In the genomic region with DNA sequence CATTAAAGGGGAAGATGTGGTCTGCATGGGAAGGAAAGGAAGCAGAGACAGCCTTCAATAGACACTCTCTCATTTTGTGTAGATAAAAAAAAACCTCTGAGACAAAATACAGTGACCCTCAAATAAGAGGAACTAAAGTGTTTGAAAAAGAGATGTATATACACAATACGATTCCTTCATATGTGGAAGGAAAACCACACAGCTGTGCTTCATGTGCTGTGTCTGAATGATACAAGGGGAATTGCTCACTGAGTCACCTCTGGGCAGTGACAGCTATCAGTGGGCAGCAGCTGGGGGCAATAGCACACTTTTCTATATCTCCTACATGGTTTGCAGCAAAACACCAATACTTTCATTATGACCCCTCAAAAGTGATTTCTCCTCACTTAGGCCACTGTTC, we compare ENCODE assay signal across 1 mouse cellular context.
TF ChIP-seq lines count a peak whose summit lies in the region.

No protein-coding gene starts in this region.

TF ChIP-seq in MEL, 35 proteins besides CTCF, POLR2A, EP300 and RAD21 (continued from another document):
- no peak for TF ChIP-seq MEF2A (IDR thresholded peaks at IDR 0.05; ENCODE audit: extremely low read depth, insufficient replicate concordance, low read depth, low read length, poor library complexity, severe bottlenecking)
- TF ChIP-seq CHD2 (IDR thresholded peaks at IDR 0.05; ENCODE audit: low read length), result no peak
- TF ChIP-seq BHLHE40 (IDR thresholded peaks at IDR 0.05; ENCODE audit: borderline replicate concordance, low read depth, low read length), result peak; percentile 58; the same call in 1 of the 2 replicates
- 0 out of 2 replicates have a peak, but pooled peaks have one; percentile 48 for TF ChIP-seq MAX (IDR thresholded peaks at IDR 0.05; ENCODE audit: low read length)
- TF ChIP-seq POLR2AphosphoS2 (IDR thresholded peaks at IDR 0.05; ENCODE audit: low read length), result no peak
- no peak for TF ChIP-seq ZC3H11A (IDR thresholded peaks at IDR 0.05; ENCODE audit: low read depth, low read length)
- TF ChIP-seq RCOR1 (IDR thresholded peaks at IDR 0.05; ENCODE audit: low read depth, low read length), result peak; percentile 67
- TF ChIP-seq USF2 (IDR thresholded peaks at IDR 0.05; ENCODE audit: borderline replicate concordance in 1 of 2, insufficient read depth in 1 of 2, low read depth in 1 of 2, low read length in 2 of 2), result no peak
- peak; percentile 82 for TF ChIP-seq GATA1 (IDR thresholded peaks at IDR 0.05; ENCODE audit: low read depth, low read length)
- TF ChIP-seq TBP (IDR thresholded peaks at IDR 0.05; ENCODE audit: low read depth, low read length), result no peak
- TF ChIP-seq TAL1 (IDR thresholded peaks at IDR 0.05; ENCODE audit: low read length), result peak; percentile 97
- TF ChIP-seq MYC (IDR thresholded peaks at IDR 0.05; ENCODE audit: low read depth, low read length), result peak; percentile 78
- TF ChIP-seq ZMIZ1 (IDR thresholded peaks at IDR 0.05; ENCODE audit: low read depth, low read length), result no peak
- TF ChIP-seq ELF1 (IDR thresholded peaks at IDR 0.05; ENCODE audit: low read depth, low read length), result 0 out of 2 replicates have a peak, but pooled peaks have one; percentile 18
- TF ChIP-seq UBTF (IDR thresholded peaks at IDR 0.05; ENCODE audit: borderline replicate concordance, insufficient read depth, low read depth, low read length), result no peak
- TF ChIP-seq ETS1 (IDR thresholded peaks at IDR 0.05; ENCODE audit: low read depth, low read length), result peak; percentile 92
- no peak; the same call in 1 of the 2 replicates for TF ChIP-seq JUND (IDR thresholded peaks at IDR 0.05; ENCODE audit: low read depth, low read length)
- TF ChIP-seq NRF1 (IDR thresholded peaks at IDR 0.05; ENCODE audit: insufficient read depth, low read depth, low read length, poor library complexity, severe bottlenecking), result no peak
- TF ChIP-seq NELFE (IDR thresholded peaks at IDR 0.05; ENCODE audit: low read depth, low read length), result no peak
TF ChIP-seq in MEL: peak in this region for 11.
